Mouse (Mus musculus) lung, postnatal 0 days (tissue): ENCODE data around the gene Plcb2.

Source experiments
- CTCF ChIP-seq: IDR thresholded peaks from 2 replicates; pipeline ENCODE4 v1.5.1; 2016; ENCODE audit warnings: antibody characterized with exemption, mild to moderate bottlenecking
- EP300 ChIP-seq: IDR thresholded peaks from 2 replicates; pipeline ENCODE4 v1.6.1; 2016; ENCODE audit warnings: antibody characterized with exemption, mild to moderate bottlenecking, control low read depth

DNA sequence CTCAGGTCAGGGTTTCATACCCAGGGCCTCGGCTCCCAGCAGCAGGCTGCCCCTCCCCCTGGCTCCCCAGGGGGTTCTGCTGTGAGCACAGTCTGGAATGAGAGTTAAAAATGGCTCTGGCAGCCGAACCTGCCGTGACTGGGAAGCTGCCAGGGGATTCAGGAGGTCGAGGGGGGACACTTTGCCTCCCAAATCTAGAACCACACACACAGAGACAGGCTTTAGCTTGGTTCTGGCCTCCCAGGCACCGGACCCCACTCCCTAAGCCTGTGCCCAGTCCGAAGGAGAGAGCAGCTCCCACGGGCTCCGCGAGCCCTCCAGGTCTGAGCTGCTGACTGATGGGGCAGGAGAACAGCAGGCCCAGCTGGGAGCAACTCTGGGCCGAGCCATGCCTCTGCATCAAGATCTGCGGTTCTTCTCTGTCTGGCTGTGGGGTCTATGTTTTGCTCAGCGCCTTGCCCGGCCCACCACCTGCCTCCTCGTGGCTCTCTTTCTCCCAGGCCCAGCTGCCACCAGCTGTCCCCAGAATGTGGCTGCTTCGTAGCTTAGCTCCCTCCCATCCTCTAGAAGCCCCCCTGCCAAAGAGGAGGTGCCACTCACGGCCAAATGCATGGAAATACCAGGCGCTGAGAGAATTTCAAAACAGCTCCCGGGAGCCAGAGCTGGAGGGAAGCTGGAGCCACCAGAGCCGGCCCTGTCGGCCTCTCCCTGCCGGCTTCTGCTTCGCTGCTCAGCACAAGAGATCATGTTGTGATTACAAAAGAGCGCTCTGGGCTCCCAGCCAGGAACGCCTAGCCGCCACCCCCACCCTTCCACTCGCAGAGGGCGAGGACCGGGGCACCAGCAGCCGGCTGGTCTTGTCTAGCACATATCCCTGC lies 33.9 kb upstream of the Plcb2 start, which contains the start of gene Ccdc9b:
- no peak; the same call in 1 of the 2 replicates for TF ChIP-seq CTCF
- TF ChIP-seq EP300: peak; percentile 72
